Mouse (Mus musculus) cerebellum, adult 2 months (tissue): ENCODE data around the gene Sema4a.

Source experiments
- CTCF ChIP-seq: fragments of 200-500 bp; IDR thresholded peaks from 2 replicates; pipeline ENCODE4 v1.5.1; 2011; ENCODE audit warnings: low read depth, mild to moderate bottlenecking, control low read depth, low read length, moderate library complexity, borderline replicate concordance; ENCODE audit not compliant: insufficient read depth
- POLR2A ChIP-seq: fragments of 200-500 bp; IDR thresholded peaks from 2 replicates; pipeline ENCODE4 v1.6.1; 2011; ENCODE audit warnings: low read length, control low read depth, borderline replicate concordance; ENCODE audit not compliant: insufficient read depth

- TF ChIP-seq POLR2A (no peak), CTCF (no peak)
Measured at GRCm38 (mm10) chr3:88503505-88503863, 42.5 kb upstream of the Sema4a start.
